Mouse (Mus musculus) liver (tissue): Measurements from ENCODE around the gene Pigr.

Experiments used
- DNase-seq: peaks from one replicate; pipeline ENCODE4 v3.0.0-alpha.2; 2020; ENCODE audit warnings: mixed read lengths

Gene Pigr

DNA sequence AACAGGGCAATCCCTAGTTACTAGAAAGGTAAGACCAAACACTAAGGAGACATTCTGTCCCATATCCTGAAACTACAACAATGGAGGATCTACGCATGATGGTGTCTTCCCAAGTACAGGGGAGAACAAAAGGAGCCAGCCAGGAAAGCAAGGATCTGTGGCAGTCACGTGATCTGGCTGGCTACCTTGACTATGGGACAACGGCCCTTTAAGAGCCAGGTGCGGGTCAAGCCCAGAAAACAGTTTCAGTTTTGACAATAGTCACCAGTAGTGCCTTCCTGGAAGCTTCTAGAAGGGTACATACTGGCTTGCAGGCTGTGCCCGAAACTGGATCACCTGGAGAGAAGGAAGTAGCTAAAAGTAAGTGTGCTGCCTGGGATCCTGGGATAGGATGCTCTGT lies at the start of gene Pigr:
Gene Pigr (plus strand): TSS at position 237 of the 400 bp plus-strand sequence.
- no peak for DNase-seq

GRCm38 (mm10) chr1:130779867-130780266 lies 46.6 kb upstream of the Pigr start:
- DNase-seq = no peak

- DNase-seq = peak; percentile 51
Observed at GRCm38 (mm10) chr1:130784054-130784453, 42.4 kb upstream of the Pigr start.

DNA sequence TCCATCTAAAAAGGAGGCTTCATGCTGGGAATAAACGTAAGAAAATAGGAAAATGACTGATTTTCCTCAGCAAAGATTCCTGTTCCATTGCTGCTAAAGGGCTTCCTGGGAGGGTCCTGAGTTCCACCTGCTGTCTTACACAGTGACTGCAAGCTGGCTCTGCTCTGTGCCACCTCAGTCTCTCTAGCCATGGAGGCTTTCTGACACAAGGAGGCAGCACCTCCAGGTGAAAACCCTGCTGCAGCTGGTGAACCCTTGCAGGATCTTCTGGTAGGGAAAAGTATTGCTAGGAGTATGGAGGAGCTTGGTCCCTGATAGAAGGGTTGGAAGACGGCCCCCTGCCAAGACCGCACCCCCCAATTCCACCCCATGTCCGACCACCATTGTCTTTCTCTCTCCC lies 39.5 kb upstream of the Pigr start:
- DNase-seq = no peak

DNA sequence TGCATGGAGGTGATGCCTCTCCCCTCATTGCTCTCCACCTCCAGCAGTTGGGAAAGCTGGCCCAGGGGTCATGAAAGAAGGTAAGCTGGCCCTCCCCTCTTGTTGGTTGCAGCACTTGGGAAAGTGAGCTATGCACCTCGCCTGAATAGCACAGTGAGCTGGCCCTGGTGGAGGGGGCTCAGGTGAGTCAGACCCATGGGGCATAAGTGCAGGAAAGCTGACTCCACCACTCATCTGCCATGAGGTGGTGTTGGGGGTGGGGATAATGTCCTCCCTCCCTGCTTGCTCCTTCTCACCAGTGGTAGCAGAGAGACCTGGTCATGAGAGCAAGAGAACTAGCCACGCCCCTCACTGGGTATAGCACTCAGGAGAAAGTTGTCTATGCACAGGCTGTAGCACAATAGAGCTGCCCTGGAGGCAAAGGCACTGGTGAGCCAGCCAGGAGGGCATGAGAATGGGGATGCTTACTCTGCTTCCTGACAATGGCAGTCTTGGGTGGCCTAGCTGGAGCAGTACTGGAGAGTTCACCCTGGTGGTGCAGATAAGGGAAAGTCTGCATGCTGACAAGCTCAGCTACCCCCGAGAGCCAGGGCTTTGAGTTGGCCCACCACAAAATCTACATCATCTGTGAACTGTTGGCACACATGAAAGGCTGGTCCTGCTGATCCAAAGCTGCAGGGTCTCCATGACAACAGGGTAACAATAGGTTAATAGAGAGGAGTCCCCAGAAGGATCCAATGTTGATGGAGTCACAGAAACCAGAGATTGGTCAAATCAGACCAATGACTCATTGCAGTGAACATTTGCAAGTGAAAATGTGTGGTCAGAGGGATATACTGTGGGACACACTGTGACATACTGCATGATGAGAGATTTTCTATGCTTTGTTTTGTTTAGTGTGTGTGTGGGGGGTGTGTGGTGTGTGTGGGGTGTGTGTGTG lies 36.7 kb upstream of the Pigr start:
- DNase-seq = no peak

GRCm38 (mm10) chr1:130795331-130795730 lies 31.2 kb upstream of the Pigr start:
- DNase-seq = no peak

- peak; percentile 52 for DNase-seq
Observed at GRCm38 (mm10) chr1:130796967-130797684, 29.4 kb upstream of the Pigr start.

GRCm38 (mm10) chr1:130798037-130798436 lies 28.4 kb upstream of the Pigr start:
- no peak for DNase-seq

DNA sequence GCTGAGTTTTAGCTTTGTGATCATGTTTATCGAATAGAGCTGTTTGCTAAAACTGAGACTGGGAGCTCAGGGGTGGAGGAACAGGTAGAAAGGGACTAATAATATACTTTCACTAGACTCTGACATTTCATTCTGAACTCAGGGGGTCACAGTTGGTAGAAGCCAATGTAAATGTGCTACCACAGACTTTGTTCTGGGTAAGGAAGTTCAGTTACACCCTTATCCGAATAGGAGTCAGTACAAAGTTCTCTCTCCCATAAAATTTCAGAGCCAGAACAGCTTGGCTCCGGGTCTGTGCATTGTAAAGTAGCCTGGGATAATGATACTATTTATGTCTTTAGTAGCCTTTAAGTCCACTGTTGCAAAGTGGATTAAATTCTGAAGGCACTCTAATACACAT lies 27.9 kb upstream of the Pigr start:
- DNase-seq = no peak

GRCm38 (mm10) chr1:130799399-130799798 lies 27.1 kb upstream of the Pigr start:
- DNase-seq = no peak

GRCm38 (mm10) chr1:130800602-130801001 lies 25.9 kb upstream of the Pigr start, which contains the start of gene Fcamr:
Fcamr (plus strand) TSS chr1:130800902.
- no peak for DNase-seq

DNA sequence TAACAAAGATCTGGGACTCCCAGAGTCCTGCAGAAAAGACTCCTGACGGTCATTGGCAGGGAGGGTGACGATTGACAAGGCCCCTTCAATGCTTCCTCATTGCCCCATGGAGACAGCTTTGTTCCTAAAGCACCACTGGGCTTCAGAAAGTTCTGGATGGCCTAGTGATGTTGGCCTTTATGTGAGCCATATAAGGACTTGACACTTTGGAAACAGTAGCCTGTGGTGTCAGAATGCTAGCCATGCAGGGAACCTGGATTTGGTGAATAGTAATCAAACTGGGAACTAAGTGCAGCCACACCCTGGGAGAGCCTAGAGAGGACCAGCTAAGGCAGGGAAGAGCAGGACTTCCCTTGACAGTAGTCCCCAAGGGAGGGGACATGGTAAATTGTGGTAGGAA lies 25.0 kb upstream of the Pigr start:
- no peak for DNase-seq

- no peak for DNase-seq
Observed at GRCm38 (mm10) chr1:130802976-130803375, 23.5 kb upstream of the Pigr start.

DNA sequence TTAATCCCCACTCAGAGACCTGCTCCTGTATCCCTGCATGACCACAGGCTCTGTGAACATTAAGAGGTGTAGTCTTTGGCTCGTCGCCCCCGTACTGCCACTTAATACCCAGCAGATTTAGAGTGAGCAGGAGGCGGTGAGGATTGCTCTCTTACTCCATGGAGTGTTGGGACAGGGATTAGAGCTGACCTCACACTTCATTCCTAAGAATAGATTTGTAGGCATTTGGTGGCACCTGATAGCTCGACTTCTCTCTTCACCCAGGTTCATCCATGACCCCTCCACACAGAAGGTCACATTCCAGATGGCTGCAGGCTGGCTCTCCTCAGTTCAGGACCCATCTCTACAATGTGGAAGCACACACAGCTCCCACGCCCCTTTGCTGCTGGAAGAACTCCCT lies 22.2 kb upstream of the Pigr start:
- no peak for DNase-seq

DNA sequence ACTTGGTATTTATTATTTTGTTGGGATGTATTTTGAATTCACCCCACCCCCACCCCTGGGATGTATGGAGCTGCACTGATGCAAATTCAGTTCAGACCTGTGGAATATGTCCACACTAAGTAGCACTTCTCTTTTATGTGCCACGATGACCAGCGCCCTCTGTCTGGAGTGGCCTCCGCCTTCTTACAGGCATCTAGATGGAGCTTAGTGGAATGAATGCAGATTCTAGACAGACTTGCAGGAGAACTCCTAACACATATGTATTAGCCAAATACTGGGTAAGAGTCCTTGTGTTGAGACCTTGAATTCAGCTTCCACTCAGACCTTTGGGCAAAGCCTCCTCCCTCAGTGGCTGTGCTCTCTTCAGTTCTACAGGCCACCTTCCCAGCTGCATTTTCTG lies 15.6 kb upstream of the Pigr start:
- DNase-seq = no peak

DNA sequence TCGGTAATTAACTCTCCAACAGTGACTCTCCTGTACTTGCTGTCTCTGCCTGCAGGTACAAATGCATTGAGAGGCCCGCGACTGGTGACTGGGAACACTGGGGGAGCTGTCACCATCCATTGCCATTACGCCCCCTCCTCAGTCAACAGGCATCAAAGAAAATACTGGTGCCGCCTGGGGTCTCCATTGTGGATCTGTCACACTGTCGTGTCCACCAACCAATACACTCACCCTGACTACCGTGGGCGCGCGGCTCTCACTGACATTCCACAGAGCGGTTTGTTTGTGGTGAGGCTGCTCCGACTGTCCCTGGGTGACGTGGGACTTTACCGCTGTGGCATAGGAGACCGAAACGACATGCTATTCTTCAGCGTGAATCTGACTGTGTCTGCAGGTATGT lies 15.2 kb upstream of the Pigr start:
- DNase-seq = no peak

DNA sequence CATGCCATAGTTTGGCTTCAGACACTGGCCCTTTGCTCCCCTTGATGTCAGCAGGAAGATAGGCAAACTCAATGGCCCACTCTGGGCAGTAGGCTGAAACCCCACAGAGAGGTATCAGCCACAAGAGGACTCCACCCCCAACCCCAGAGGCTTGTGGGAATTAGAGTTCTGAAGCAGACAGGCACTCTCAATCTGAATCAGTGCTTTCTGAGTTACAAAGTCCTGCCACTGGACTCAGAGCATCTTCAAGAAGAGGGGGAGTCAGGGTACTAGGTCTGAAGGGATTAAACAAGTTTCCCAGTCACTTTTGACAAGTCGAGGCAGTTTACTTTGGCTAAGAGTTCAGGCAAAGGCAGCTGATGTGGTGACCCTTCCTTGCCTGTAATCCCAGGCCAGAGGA lies 6.7 kb upstream of the Pigr start:
- no peak for DNase-seq

GRCm38 (mm10) chr1:130820316-130821148 lies 6.0 kb upstream of the Pigr start:
- DNase-seq = no peak

DNA sequence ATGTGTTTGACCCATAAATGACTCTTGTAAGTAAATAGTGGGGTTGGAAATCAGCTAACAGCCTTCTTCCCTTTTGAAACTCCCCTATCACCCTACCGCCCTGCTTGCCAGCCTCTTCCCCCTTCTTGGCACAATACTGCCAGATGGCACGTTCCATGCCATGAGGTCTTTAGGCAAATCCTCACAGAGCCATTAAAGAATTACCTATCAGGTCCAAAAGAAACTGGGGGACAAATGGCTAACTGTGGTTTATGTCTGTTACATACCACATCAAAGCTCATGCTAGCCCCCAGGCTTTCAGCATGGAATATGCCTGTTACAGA lies 5.4 kb upstream of the Pigr start:
- no peak for DNase-seq

DNA sequence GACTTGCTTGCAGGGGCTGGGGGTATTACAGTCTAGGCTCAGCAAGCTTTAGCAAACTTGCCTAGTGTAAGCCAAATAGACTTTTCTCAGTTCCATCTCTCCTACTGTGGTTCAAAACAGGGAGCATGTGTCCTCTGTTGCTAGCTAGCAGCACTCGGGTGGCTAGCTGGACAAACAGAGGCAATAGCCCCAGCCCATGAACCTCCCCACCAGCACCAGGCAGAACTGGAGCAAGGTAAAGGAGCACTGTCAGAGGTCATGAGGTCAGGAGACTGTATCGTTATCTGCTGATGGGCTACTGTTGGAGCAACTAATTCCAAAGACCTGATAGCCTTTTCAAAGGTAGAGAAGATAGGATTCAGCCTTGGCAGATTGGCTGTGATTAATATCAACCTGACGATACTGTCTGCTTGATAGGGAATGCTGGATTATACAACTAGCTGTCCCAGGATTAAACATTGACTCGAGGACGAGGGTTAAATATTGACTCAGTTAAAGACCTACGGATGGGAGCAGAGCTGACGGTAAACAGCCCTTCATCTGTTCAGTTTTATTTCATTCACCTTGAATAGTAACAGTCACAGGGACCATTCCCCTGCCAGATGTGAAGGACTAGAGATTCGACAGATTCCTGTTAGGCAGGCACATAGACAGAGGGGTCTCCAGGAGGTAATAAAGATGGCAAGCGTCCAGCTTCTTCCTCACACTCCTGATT lies 4.4 kb upstream of the Pigr start:
- peak; percentile 22 for DNase-seq

GRCm38 (mm10) chr1:130828656-130829055 lies 2.2 kb downstream of the Pigr start:
- no peak for DNase-seq
